Mouse (Mus musculus) c-Kit-positive CD71-positive TER-119-positive erythroid progenitor cells, embryonic 14.5 days (primary cell): ENCODE measurements at regions not wholly inside any gene's neighbourhood (a gene's known extent, or its start where the extent isn't known, plus 50 kb on each side); places are given as distances from the start of the nearest gene placed in this dataset.
"Not testable (repeated sequence)": the region's sequence is repeated elsewhere in the genome, so short reads cannot be mapped to it uniquely, and the experiment has no call there.

Experiments
- DNase-seq: peaks from one replicate; pipeline ENCODE4 v3.0.0-alpha.2; 2013; ENCODE audit warnings: low spot score

DNA sequence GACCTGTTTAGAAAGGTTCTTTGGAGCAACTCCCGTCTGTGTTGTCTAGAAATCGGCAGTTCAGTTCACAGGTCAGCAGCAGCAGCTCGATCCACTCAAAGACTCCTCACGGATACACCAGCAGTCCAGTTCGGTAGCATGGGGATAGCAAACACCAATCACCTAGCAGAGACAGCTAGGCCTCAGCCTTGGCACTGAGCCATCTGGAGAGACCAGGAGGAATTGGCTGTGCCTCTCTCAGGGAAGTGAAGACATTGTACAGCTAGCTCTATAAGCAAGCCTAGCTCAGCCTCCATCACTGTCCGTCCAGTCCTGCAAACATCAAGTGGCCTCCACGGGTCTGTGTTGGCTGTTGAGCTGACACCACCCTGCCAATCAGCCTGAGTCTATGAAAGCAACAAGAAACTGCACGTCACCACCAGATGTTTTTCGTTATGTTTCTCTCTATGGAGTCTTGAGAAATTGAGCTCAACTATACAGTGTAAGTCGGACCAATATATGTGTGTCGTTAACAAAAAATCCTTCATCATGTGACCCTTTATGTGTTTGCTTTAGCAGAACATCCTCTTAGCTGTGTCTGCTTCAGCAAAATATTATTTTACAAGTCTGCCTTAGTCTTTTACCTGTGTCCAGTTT is 209.3 kb downstream of the Plxna1 start:
- DNase-seq = no peak

DNA sequence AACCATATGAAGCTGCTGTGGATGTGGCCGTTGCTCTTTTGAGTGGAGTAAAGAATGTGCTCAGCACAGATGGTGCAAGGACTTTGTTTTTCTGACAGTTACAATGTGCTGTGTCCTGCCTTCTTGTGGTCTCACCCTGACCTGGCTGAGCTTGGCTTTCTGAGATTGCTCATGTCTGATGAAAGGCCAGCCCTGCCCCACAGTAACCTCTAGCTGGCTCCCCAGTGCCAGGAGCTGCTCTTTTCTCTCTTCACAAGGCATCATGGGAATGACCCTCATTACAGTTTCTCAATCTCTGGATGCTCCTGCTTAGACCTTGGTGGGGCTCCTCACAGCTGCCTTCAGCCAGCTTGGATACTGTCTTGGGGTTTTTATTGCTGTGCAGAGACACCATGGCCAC is 204.9 kb downstream of the Plxna1 start:
- no peak for DNase-seq

- no peak for DNase-seq
Observed at GRCm38 (mm10) chr6:89160051-89160450, 202.4 kb downstream of the Plxna1 start.

DNA sequence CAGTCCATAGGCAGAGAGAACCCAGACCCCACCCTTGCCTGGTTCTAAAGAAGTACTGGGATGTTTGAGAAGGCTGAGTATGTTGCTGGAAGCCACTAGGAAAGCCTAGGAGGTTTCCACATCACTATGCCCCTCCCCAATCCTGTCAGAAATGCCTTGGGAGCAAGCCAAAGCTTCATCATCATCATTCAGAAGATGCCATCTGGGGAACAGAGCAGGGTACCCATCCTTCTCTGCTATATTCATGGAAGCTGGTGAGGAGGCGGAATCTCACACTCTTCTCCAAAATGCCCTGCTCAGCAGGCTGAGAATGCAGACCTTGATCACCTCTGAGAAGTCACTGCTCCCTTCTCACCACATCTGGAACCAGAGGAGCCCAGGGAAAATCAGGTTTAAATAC is 200.7 kb downstream of the Plxna1 start:
- DNase-seq = no peak

- DNase-seq = no peak
Observed at GRCm38 (mm10) chr6:89169520-89169919, 192.9 kb downstream of the Plxna1 start.

DNA sequence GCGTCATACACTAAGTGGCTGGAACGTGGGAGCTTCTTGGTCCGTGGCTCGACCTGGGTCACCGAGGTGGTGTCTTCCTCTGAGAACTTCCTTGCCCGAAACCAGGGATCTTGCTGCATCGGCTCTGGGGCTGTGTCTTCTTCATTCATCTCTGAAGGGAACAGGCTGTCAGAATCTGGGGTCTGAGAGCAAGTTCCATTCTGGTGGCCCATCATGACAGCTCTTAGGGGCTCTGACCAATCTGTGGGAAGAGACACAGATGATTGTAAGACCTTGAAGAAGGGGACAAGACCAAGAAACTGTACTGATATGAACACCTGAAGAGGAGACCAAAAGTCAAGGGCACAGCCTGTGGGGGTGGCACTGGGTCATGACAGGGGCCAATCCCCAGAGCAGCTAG is 177.5 kb downstream of the Plxna1 start:
- not testable (repeated sequence) for DNase-seq

- DNase-seq = not testable (repeated sequence)
Observed at GRCm38 (mm10) chr6:89200514-89201284, 161.7 kb downstream of the Plxna1 start.

DNA sequence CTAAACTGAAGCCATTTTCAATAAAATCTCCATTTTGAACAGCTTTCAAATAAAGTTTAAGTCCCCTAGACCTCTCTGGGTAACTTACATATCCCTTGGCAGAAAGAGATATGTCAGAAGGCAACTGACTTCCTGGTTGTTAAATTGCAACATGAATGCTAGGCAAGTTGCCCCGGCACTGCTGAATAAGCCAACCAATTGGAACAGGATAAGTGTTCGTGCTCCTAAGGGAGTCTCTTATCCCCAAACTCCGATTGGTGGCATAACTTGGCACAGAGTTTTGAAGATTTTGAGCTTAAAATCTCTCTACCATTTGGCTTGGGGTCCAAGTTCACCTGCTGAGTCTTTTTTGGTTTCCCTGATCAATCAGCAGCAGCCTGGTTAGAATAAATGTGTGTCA is 147.4 kb downstream of the Plxna1 start:
- DNase-seq = no peak

GRCm38 (mm10) chr6:89235416-89236075 is 126.9 kb downstream of the Plxna1 start:
- no peak for DNase-seq

GRCm38 (mm10) chr6:89236226-89236625 is 126.2 kb downstream of the Plxna1 start:
- DNase-seq = no peak

DNA sequence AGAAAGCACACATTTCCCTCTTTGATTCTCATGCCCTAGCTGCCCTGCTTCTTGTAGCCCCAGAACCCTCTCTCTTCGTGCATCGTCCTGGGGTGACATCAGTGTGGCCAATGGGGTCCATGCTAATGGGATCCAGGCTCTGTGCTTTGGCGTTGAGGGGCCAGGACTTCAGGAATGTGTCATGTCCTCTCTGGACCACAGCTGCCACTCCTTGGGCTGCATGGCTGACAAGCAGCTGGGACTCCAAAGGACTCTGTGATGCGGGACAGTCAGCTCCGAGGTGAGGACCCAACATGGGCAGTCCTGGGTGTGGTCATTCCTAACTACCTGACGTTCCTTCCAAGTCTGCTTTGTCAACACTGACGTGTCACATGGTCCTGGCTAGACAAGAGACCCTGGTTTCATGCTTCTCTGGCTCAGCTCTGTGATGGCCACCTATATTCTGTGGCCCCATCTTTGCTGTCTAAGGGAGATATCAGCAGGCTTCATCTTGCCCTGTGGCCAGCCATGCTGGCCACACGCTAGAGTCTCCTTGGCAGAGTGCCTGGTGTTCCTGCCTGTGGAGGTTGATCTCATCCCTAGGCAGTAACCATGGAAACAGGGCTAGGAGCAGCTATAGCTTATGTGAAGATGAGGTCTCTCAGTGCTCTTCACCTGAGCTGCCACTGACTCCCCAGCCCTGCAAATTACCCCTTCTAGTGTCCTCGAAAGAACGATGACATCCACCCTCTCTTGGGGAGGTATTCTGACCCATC is 125.4 kb downstream of the Plxna1 start:
- no peak for DNase-seq

DNA sequence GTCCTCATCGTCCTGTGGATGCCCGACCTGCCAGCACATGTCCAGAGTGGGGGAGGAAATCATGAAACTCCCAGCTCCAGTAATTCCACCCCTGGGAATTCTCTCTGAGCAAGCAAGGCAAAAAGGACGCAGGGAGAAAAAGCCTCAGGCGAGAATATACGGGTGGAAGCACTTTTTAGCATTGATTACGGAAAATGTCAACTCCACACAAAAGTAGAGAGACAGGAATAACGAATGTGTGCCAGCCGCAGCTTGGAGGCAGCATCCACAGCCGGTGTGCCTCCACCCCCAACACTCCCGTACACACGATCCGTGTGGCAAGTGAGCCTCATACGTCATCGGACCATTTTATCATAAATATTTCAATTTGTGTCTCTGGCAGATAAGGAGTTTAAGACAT is 123.5 kb downstream of the Plxna1 start:
- no peak for DNase-seq

GRCm38 (mm10) chr6:89239511-89239910 is 122.9 kb downstream of the Plxna1 start:
- DNase-seq = no peak

GRCm38 (mm10) chr6:89240168-89240705 is 122.2 kb downstream of the Plxna1 start:
- DNase-seq = no peak

GRCm38 (mm10) chr6:89242371-89243288 is 119.8 kb downstream of the Plxna1 start:
- no peak for DNase-seq

- DNase-seq = no peak
Observed at GRCm38 (mm10) chr6:89245506-89245905, 116.9 kb downstream of the Plxna1 start.

GRCm38 (mm10) chr6:89246261-89246660 is 116.2 kb downstream of the Plxna1 start:
- no peak for DNase-seq

DNA sequence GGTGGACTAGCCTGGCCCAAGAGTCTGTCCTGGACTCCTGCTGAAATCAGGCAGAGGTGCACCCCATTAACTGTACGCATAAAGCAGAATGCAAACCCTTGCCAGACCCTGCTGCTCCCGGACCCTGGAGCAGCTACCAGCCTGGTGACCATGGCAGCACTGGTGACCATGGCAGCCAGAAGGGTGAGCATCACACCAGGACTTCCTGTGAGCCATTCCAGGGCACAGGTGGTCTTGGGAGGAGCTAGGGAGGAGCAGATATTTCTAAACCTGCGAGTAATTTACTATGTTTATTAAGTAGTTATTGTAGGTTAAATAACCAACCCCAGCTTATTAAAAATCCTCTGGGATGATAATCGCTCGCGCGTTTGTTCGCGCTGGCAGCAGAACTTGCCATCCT is 113.8 kb downstream of the Plxna1 start:
- no peak for DNase-seq

DNA sequence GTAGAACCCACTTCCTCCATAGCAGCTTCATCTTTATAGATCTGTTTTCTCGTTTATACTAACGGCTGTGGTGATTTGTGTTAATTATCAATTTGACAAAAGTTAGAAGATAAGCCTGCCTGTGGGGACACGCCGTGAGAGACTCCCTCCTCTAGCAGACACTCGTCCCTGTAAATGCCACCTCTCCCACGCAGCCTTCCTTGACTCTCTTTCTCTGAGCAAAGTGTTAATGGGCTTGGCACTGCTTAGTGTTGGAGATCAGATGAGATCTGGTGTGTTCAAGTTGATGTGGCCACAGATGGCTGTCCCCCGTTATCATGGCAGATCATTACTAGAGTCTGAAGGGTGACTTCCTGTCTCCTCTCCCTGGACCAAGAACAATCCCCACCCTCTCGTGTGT is 113.1 kb downstream of the Plxna1 start:
- DNase-seq = no peak

DNA sequence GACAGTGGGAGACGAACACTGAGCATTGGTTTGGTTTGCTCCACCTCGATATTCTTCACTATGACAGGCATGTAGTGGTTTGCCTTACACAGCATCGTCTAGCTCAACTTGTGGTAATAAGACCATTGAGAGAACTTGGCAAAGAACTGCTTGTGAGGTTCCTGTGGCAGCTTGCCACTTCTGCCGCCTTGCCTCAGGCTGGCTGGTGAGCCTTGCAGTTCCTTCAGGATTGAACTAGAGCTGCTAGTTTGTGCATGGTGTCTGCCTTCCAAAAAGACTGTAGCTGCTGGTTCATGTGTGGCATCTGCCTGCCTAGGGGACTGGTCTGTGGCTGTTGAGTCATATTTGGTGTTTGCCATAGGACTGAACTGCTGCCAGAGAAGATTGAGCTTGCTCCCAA is 110.8 kb downstream of the Plxna1 start:
- no peak for DNase-seq

GRCm38 (mm10) chr6:89256022-89256421 is 106.4 kb downstream of the Plxna1 start:
- DNase-seq = no peak
